Mouse (Mus musculus) 416B (cell line): Measurements from ENCODE around the gene Olfr1013.

Experiments used
- DNase-seq: peaks from one replicate; pipeline ENCODE4 v3.0.0; 2011; ENCODE audit warnings: low read depth

The Olfr1013 gene

GRCm38 (mm10) chr2:85766798-85767197 is at the start of gene Olfr1013:
Gene Olfr1013 (plus strand): TSS chr2:85767098.
- no peak for DNase-seq

- DNase-seq: peak; percentile 53
Measured at GRCm38 (mm10) chr2:85725793-85726192, 41.1 kb upstream of the Olfr1013 start.

GRCm38 (mm10) chr2:85753822-85754221 is 13.1 kb upstream of the Olfr1013 start:
- no peak for DNase-seq

- DNase-seq: no peak
Measured at GRCm38 (mm10) chr2:85762666-85763065, 4.2 kb upstream of the Olfr1013 start, which contains the start of gene Olfr1012. Gene Olfr1012 (minus strand): TSS chr2:85762766.

GRCm38 (mm10) chr2:85772413-85772812 is 5.5 kb downstream of the Olfr1013 start, which contains the start of gene Olfr1014:
Gene Olfr1014 (plus strand): TSS chr2:85772713.
- DNase-seq: no peak

- no peak for DNase-seq
Measured at GRCm38 (mm10) chr2:85781717-85782116, 14.8 kb downstream of the Olfr1013 start, which contains the start of gene Olfr1015. Gene Olfr1015 (plus strand): TSS chr2:85782017.

- no peak for DNase-seq
Measured at GRCm38 (mm10) chr2:85792331-85792730, 25.4 kb downstream of the Olfr1013 start.

GRCm38 (mm10) chr2:85802444-85802843 is 35.5 kb downstream of the Olfr1013 start, which contains the start of gene Olfr1016:
Gene Olfr1016 (minus strand): TSS chr2:85802544.
- no peak for DNase-seq

- no peak for DNase-seq
Measured at GRCm38 (mm10) chr2:85804501-85804900, 37.6 kb downstream of the Olfr1013 start.

- DNase-seq: no peak
Measured at GRCm38 (mm10) chr2:85818179-85818578, 51.3 kb downstream of the Olfr1013 start, which contains the start of gene Olfr1018. Gene Olfr1018 (plus strand): TSS chr2:85818479.
